Mouse (Mus musculus) spleen, embryonic (tissue): ENCODE results near the gene Mier2.

Experiments
- CTCF ChIA-PET: fragments of 350-600 bp; sonication (Branson Sonifier 250); formaldehyde crosslinking; loops from one replicate; lab custom pipeline; 2022; lab: Charles Lee

The Mier2 gene

DNA sequence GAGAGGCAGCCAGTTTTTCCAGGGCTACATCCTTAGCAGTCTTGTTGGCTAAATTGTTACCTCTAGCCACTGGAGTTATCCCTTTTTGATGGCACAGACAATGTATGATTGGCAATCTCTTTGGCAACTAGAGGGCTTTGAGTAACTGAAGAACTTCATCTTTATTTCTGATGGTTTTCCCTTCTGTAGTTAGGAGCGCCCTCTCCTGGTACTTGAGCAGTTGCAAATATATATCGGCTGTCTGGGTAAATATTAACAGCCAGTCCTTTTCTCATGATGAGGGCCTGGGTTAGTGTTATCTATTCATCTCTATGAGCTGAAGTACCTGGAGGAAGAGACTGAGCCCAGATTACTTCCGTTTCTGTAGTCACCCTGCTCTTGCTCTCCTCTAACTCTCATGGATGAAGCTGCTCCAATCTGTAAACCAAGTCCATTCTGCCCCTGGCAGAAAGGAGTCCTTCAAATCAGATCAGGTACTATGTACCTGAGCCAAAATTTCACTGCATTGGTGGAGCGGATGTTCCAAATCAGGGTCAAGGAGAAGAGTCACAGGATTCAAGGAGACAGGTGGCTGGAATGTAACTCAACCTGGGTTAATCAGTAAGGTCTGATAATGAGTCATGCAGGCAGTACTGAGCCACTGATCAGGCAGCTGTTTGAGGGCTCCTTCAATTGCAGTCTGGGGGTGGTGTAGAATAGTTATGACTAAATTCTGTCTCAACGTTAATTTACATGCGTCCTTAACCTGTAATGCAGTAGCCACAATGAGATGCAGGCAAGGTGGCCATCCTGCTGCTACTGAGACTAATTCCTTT lies 52.0 kb downstream of the Mier2 start:
- CTCF ChIA-PET = no interaction called here

DNA sequence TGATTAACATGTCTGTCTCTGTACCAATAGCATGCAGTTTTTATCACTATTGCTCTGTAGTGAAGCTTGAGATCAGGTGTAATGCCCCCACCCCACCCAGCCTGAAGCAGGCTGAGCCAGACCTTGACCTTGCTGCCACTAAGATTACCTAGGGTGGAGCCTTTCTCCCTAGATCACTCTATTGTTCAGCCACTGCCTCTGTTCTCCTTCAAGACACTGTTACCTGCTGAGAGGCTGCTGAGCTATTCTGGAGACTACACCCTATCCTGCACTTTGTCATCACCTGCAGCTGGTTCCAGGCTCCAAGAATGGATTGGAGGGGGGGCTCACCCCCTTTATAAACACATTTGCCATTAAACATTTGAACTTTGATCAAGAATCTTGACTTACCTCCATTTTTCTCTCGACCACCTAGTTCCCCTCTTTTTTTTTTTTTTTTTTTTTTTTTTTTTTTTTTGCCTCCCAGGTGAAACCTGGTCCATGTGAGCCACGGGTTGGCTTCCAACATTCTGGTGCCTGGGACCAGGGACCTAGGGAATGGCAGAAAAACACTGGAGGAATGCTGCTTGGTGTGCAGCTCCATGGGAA lies 58.2 kb downstream of the Mier2 start:
- CTCF ChIA-PET = no interaction called here

DNA sequence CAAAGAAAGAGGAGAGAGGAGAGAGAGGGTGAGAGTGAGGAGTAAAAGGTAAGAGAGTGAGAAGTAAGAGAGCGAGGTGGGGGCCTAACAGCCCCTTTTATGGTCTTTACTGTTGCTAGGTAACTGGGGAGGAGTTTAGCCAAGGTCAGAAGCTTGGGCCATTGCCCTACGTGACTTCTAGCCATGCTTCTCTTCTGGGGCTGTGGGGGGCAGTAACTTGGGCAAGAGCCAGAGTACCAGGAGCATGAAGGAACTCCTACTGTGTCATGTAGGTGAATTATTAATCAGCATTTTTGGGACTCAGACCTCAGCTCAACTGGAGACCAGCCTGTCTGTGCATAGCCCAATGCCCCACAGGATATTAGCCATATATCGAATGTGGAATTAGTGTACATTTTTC lies 59.1 kb downstream of the Mier2 start:
- CTCF ChIA-PET = no interaction called here
